ENCODE assay signal across 25 mouse cellular contexts in genomic region chr3:109119562-109119961, GRCm38 (mm10). TPM values are rescaled to one million over a fixed set of nuclear protein-coding genes. Genes with fewer than 3 reads are reported as not detected.
DNase-seq lines count a peak whose midpoint lies in the region; ATAC-seq and TF ChIP-seq lines count a peak whose summit lies in the region.
"Had no signal": no experiment of that assay in that cellular context is flagged by ENCODE, and none has a peak within 500 bp of the region (broad histone marks: within the 10 kb centered on the region; RNA-seq: fewer than 3 reads in every experiment).

No protein-coding gene starts in this region.

- no peak for TF ChIP-seq EP300 in CH12.LX (IDR thresholded peaks at IDR 0.05; ENCODE audit: low read length)

- H3K27me3 ChIP-seq in heart, embryonic 12.5 days (replicated peaks), result 0 out of 2 replicates have a peak, but pooled peaks cover 5% of the 10 kb centered on the region
- H3K27me3 ChIP-seq in CH12.LX (replicated peaks), result no peaks in the 10 kb centered on the region
- H3K27me3 ChIP-seq: Patski had no signal

- 74% methylated on average over 5 of the region's 5 CpGs for WGBS in heart, embryonic 12.5 days

- no peak for TF ChIP-seq RAD21 in CH12.LX (IDR thresholded peaks at IDR 0.05; ENCODE audit: low read depth, low read length)

- H3K9me3 ChIP-seq in heart, embryonic 12.5 days (replicated peaks), result no peaks in the 10 kb centered on the region
- H3K9me3 ChIP-seq in CH12.LX (replicated peaks; ENCODE audit: low read length), result peaks cover under 1% of the 10 kb centered on the region

- H3K79me2 ChIP-seq in CH12.LX (replicated peaks; ENCODE audit: control insufficient read depth, extremely low read depth, insufficient read depth, poor library complexity, severe bottlenecking), result no peaks in the 10 kb centered on the region

- in situ Hi-C loops in CH12.LX (cut with MboI; ENCODE audit: low pct_ligation_motif_present, low pct_unique_long_range_greater_than_20kb, low sequenced_read_pairs), result no loop called here

- dilution Hi-C loops in CH12.LX (cut with MboI; ENCODE audit: extremely low pct_ligation_motif_present, extremely low pct_unique_long_range_greater_than_20kb, low sequenced_read_pairs), result no loop called here

- no peak overlapping the region for H3K4me3 ChIP-seq in heart, embryonic 12.5 days
- H3K4me3 ChIP-seq in CH12.LX (replicated peaks in 1 of 3; ENCODE audit: low read depth in 2 of 3, low read length in 2 of 3, poor library complexity in 1 of 3), result no peak overlapping the region

- peak; percentile 24 for DNase-seq in heart, adult 11 months
- no peak for DNase-seq in CH12.LX (ENCODE audit: extremely low read depth)
- no peak for DNase-seq in yolk sac, embryonic 10.5 days (ENCODE audit: low spot score)
- DNase-seq: adrenal gland, adult 2 months; adrenal gland, adult 8-10 months; adrenal gland, postnatal 10 days; adrenal gland, postnatal 14 days; adrenal gland, postnatal 25 days; adrenal gland, postnatal 36 days; B cell, adult 2 months; cerebellum, adult 11 months; cerebellum, adult 11-12 months; cerebellum, adult 18-20 months; cerebellum, adult 2 months had no signal

- ATAC-seq in heart, embryonic 12.5 days (ENCODE audit: insufficient number of reproducible peaks, low FRiP score), result no peak
- ATAC-seq: activated CD4-positive, CD25-positive, alpha-beta regulatory T cell, adult 4 months; CD4-positive, CD25-positive, alpha-beta regulatory T cell, adult 4 months; Patski had no signal

- no peak for TF ChIP-seq CTCF in CH12.LX (conservative IDR thresholded peaks at IDR 0.05 in 1 of 2, IDR thresholded peaks at IDR 0.05 in 1 of 2; ENCODE audit: low read depth in 2 of 2, low read length in 2 of 2)

- H3K4me1 ChIP-seq in heart, embryonic 12.5 days (replicated peaks), result peaks cover 15% of the 10 kb centered on the region
- peaks cover 0 to 4% of the 10 kb centered on the region in 2 experiments; a peak in 1 of 4 replicates for H3K4me1 ChIP-seq in CH12.LX (ENCODE audit: control insufficient read depth in 1 of 2, insufficient read depth in 2 of 2)

- H3K27ac ChIP-seq in heart, embryonic 12.5 days (ENCODE audit: poor library complexity, severe bottlenecking), result no peak overlapping the region
- H3K27ac ChIP-seq in CH12.LX (ENCODE audit: insufficient read depth, low read depth), result no peak overlapping the region

- H3K4me2 ChIP-seq in heart, embryonic 12.5 days, result no peak overlapping the region
- H3K4me2 ChIP-seq in CH12.LX (ENCODE audit: insufficient read depth, low read depth, poor library complexity, severe bottlenecking), result no peak overlapping the region; the same call in 1 of the 2 replicates

- no peak for TF ChIP-seq POLR2A in CH12.LX (IDR thresholded peaks at IDR 0.05; ENCODE audit: low read depth, low read length)

- H3K36me3 ChIP-seq in heart, embryonic 12.5 days, result no peaks in the 10 kb centered on the region
- no peaks in the 10 kb centered on the region for H3K36me3 ChIP-seq in CH12.LX (replicated peaks in 1 of 2; ENCODE audit: control insufficient read depth in 1 of 2, insufficient read depth in 1 of 2, low read length in 1 of 2)
- H3K36me3 ChIP-seq: G1E had no signal

- H3K9ac ChIP-seq in heart, embryonic 12.5 days, result no peak overlapping the region
- no peak overlapping the region for H3K9ac ChIP-seq in CH12.LX (ENCODE audit: insufficient read depth, low read depth)

TF ChIP-seq in CH12.LX, 34 proteins besides CTCF, POLR2A, EP300 and RAD21:
- TF ChIP-seq BHLHE40 (IDR thresholded peaks at IDR 0.05; ENCODE audit: low read depth, low read length) (0 out of 2 replicates have a peak, but pooled peaks have one; percentile 5), ETS1 (conservative IDR thresholded peaks at IDR 0.05; ENCODE audit: low read depth, low read length) (no peak), NELFE (IDR thresholded peaks at IDR 0.05; ENCODE audit: low read depth, low read length) (no peak), RCOR1 (conservative IDR thresholded peaks at IDR 0.05; ENCODE audit: low read depth, low read length) (no peak), USF2 (conservative IDR thresholded peaks at IDR 0.05; ENCODE audit: low read depth, low read length) (peak; percentile 57; the same call in 1 of the 2 replicates), CHD2 (IDR thresholded peaks at IDR 0.05; ENCODE audit: low read length) (no peak), MYC (IDR thresholded peaks at IDR 0.05; ENCODE audit: low read depth, low read length) (no peak), TCF12 (IDR thresholded peaks at IDR 0.05; ENCODE audit: low read depth, low read length) (no peak), ZNF384 (IDR thresholded peaks at IDR 0.05; ENCODE audit: low read depth, low read length) (no peak), MEF2A (IDR thresholded peaks at IDR 0.05; ENCODE audit: borderline replicate concordance, low read depth, low read length) (no peak), GABPA (IDR thresholded peaks at IDR 0.05; ENCODE audit: insufficient replicate concordance, low read depth, low read length) (no peak), ZMIZ1 (IDR thresholded peaks at IDR 0.05; ENCODE audit: low read depth, low read length) (no peak), E2F4 (IDR thresholded peaks at IDR 0.05; ENCODE audit: insufficient replicate concordance, low read depth, low read length) (no peak), CHD1 (IDR thresholded peaks at IDR 0.05; ENCODE audit: low read depth, low read length) (no peak), SMC3 (IDR thresholded peaks at IDR 0.05; ENCODE audit: low read depth, low read length) (no peak), ZKSCAN1 (IDR thresholded peaks at IDR 0.05; ENCODE audit: borderline replicate concordance, low read depth, low read length) (no peak), ZC3H11A (IDR thresholded peaks at IDR 0.05; ENCODE audit: low read depth, low read length) (no peak), SIN3A (IDR thresholded peaks at IDR 0.05; ENCODE audit: low read length) (no peak), USF1 (IDR thresholded peaks at IDR 0.05; ENCODE audit: low read depth, low read length) (peak; percentile 54)

RNA-seq across cellular contexts. Expression of gene Slc25a24, which starts 3.4 kb away (rescaled TPM):
- 39.8 and 40.4 TPM in 2 replicates for polyA plus RNA-seq in heart, embryonic 12.5 days (2016; fragmentation: Nextera tagmentation; extraction: Ambion mirVana)
- total RNA-seq in CH12.LX (2012; rRNA removed), result not detected in 2 replicates
- total RNA-seq in CH12.LX (2014; rRNA removed), result 0.08 TPM in 1 of 2 replicates, not detected in the other
- polyA plus RNA-seq in CH12.LX (2012; ENCODE audit: insufficient read length, low read depth), result not detected in 2 replicates
- polyA plus RNA-seq: G1E had no signal

RNA-seq across cellular contexts. Expression of gene Slc25a54, which starts 39.3 kb away (rescaled TPM):
- polyA plus RNA-seq in heart, embryonic 12.5 days (2016; fragmentation: Nextera tagmentation; extraction: Ambion mirVana), result not detected in 2 replicates
- not detected in 2 replicates for total RNA-seq in CH12.LX (2012; rRNA removed)
- total RNA-seq in CH12.LX (2014; rRNA removed), result not detected in 2 replicates
- not detected in 2 replicates for polyA plus RNA-seq in CH12.LX (2012; ENCODE audit: insufficient read length, low read depth)
- total RNA-seq: adrenal gland, adult 18-20 months; adrenal gland, adult 2 months; adrenal gland, adult 8-10 months; adrenal gland, postnatal 10 days; adrenal gland, postnatal 14 days; adrenal gland, postnatal 25 days; adrenal gland, postnatal 36 days; adrenal gland, postnatal 4 days; ES-E14; G1E; MEL had no signal
- polyA plus RNA-seq: activated CD4-positive, CD25-positive, alpha-beta regulatory T cell, adult 4 months; adrenal gland, adult 2 months; brain, embryonic 14.5 days; C2C12; CD4-positive, CD25-positive, alpha-beta regulatory T cell, adult 4 months; cerebellum, adult 2 months; G1E; Patski had no signal

Comparison
In these comparisons a context has a peak if more than half of its experiments do, and no peak if none do; other contexts are left out.
1. RNA of gene Slc25a24, which starts 3.4 kb away (polyA plus RNA-seq): 39.8 to 40.4 TPM in heart, embryonic 12.5 days; not detected in CH12.LX; every median in the first group is over 10 times any median in the second.